Mouse (Mus musculus) left cerebral cortex, adult 2 months (tissue): ENCODE measurements at regions not wholly inside any gene's neighbourhood (a gene's known extent, or its start where the extent isn't known, plus 50 kb on each side); places are given as distances from the start of the nearest gene placed in this dataset.

Source experiments
- DNase-seq, 2 experiments: peaks; one replicate each; pipeline ENCODE4 v3.0.0; 2021 to 2022; ENCODE audit warnings: low spot score in 2 of 2, mixed read lengths in 1 of 2; ENCODE audit errors: extremely low spot score in 1 of 2
- H3K27ac ChIP-seq: fragments of 200-600 bp; 2 replicates; pipeline ENCODE4 v1.8.1; 2022
- H3K4me3 ChIP-seq: fragments of 200-600 bp; 2 replicates; pipeline ENCODE4 v1.8.1; 2022
- CTCF ChIP-seq: fragments of 200-600 bp; IDR thresholded peaks from 2 replicates; pipeline ENCODE4 v1.8.1; 2022; ENCODE audit warnings: antibody characterized with exemption, mild to moderate bottlenecking, moderate library complexity
- intact Hi-C: fragments of 180-260 bp; cut with DNase I; formaldehyde crosslinking; loops from one replicate; pipeline ENCODE4 v1.15.1; 2025

DNA sequence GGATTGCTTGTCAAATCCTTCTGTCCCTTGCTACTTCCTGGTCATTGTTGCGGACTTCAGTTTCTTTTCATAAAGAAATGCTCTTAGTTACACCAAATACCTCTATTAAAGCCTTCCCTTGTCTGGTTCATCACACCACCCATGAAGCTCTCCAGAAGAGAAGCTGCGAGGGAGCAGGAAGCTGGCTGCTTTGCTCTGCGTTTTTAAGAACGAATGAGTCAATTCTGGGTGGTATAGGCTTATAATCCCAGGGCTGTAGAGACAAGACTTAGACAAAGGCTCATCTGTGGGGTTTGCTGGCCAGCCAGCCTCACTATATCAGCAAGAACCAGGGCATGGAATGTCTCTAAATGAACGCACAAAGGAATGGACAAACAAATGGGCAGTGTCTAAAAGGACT is 124.4 kb downstream of the Maf start:
- no peak for TF ChIP-seq CTCF
- Histone ChIP-seq H3K4me3 (no peak overlapping the region), H3K27ac (no peak overlapping the region)
- intact Hi-C loops, result no loop called here
- DNase-seq, result no peak

DNA sequence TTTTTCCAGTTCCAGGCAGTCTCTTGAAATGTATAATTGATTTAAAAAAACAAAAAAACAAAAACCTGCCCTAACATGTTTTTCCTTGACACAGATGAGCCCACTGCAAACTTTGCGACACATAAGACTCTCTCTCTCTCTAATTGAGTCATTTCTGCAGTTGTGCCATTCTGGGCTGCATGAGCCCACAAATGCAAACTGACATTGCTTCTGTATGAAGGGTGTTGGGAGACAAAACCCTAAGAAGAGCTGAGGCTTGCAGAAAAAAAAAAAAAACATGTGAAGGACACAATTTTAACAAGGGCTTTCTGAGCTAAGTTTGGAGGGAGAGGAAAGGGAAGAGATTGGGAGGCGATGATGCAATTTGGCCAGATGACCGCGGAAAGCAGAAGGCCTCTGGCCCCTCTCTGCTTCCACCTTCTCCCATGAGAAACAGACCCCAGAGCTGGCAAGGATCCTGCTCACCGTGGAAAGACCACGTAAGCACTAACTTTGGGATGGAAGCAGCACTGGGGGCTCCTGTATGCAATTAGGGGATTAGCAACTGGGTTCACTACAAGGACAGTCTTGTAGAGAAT is 125.6 kb downstream of the Maf start:
- no peak for DNase-seq
- no peak overlapping the region for H3K4me3 ChIP-seq
- intact Hi-C loops, result no loop called here
- TF ChIP-seq CTCF, result no peak
- no peak overlapping the region for H3K27ac ChIP-seq

DNA sequence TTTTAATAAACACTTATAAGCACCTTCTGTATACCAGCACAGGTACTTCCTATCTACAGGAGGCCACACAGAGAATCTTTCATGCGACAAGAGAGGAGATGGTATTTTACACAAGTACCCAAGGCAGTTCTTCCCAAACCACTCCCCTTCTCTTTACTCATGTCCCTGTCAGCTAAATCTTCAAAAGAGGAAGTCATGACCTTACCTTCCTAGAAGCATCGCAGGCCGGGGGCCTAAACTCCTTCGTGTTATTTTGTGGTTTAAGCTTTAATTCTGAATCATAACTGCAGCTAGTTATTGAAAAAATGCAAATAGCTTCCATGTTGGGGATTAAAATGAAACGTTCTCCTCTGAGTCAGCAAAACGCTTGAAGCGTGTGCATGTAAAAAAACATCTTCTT is 139.2 kb downstream of the Maf start:
- Histone ChIP-seq H3K4me3 (no peak overlapping the region), H3K27ac (no peak overlapping the region)
- intact Hi-C loops, result no loop called here
- DNase-seq, result no peak
- TF ChIP-seq CTCF, result no peak

DNA sequence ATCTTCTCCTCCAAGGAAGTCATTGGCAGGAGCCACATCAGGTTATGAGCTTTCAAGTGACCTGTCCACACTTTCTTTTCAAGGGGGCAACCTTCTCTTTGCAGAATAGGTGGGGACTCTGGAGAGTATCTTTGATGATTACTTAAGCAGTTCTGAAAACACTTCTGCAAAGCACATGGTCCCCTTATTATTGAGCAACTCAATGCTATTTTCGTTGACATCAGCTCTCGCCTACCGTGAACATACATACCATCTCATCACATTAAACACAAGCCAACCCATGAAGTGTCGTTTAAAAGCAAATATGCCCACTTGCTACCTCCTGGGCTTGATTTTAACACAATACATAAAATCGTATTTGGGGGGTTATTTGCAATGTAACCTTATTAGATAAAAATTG is 141.8 kb downstream of the Maf start:
- TF ChIP-seq CTCF, result no peak
- H3K27ac ChIP-seq, result no peak overlapping the region
- intact Hi-C loops, result no loop called here
- H3K4me3 ChIP-seq, result no peak overlapping the region
- no peak for DNase-seq

DNA sequence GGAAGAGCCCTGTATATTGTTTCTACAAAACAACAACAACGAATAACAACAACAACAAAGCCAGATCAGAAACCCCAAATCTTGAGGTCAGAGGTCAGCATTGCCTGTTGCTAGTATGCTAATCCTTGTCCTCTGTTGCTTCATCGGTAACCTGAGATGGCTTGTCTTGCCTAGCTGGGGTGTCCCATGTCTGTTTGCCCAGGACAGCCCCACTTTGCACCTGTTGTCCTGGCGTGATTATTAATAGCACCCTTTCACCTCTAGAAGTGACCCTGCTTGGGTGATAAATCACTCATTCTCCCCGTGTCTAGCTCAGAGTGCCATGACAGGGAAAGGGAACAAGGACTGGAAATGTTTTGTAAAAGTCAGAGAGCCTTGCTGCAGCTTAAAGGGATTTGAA is 145.2 kb downstream of the Maf start:
- intact Hi-C loops, result no loop called here
- no peak for TF ChIP-seq CTCF
- Histone ChIP-seq H3K4me3 (no peak overlapping the region), H3K27ac (no peak overlapping the region)
- no peak for DNase-seq

DNA sequence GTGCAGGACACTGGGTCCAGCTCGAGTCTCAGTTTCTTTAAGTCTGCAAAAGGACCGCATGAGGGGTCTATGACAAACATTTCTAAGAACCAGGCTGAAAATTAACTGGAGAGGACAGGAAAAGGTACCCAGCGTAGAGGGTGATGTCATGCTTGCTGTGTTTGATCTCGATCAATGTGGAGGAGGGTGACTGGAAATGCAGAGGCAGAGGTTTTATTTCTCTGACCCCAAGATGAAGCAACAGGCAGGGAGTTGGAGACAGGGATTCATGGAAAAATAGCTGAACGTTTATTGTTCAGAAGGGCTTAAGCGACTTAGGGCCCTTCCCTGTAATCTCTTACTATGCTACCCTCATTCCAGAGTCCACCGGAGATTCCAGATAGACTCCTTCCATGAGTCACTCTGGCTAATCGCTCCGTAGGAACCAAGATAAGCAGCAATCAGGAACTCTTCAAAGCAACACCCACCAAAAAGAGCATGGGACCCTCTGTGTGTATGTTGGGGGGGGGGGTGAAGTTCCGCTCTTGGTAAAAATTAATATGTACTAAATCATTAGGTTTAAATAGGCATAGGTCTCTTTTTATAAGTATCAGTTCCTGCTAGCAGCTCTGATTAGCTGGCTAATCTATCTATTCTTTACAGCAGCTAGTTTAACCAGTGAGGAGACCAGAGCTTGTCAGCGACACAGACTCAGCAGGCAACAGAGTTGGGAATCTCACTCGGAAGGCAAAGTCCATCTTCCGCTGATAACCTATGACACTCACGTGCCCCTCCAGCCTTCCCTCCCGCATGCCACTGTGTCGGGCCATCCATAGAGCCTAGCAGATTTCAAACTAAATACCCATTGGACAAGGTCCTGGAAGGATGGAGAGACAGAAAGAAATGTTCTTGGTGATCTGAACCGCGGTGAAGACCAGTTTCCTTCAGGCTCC is 146.3 kb downstream of the Maf start:
- TF ChIP-seq CTCF, result no peak
- DNase-seq, result no peak
- Histone ChIP-seq H3K4me3 (no peak overlapping the region), H3K27ac (no peak overlapping the region)
- intact Hi-C loops, result no loop called here

DNA sequence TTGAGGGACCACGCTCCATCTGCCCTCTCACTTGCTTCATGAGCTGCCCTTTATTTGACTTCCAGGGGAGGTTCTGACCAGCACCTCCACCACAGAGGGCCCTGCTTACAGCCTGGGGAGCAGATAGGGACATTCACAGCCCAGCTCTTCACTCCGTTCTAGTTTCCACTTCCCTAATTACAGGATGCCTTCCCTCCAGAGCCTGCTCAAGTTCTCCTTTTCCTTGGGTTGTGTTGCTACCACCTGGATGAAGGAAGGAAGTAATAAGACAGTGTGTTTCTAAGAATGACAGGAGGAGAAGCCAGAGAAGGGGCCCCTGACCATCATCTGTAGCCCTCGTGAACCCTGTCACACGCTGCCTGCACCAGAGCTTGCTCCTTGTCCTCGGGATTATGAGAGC is 152.1 kb downstream of the Maf start:
- intact Hi-C loops, result no loop called here
- Histone ChIP-seq H3K27ac (no peak overlapping the region), H3K4me3 (no peak overlapping the region)
- no peak for TF ChIP-seq CTCF
- no peak for DNase-seq

DNA sequence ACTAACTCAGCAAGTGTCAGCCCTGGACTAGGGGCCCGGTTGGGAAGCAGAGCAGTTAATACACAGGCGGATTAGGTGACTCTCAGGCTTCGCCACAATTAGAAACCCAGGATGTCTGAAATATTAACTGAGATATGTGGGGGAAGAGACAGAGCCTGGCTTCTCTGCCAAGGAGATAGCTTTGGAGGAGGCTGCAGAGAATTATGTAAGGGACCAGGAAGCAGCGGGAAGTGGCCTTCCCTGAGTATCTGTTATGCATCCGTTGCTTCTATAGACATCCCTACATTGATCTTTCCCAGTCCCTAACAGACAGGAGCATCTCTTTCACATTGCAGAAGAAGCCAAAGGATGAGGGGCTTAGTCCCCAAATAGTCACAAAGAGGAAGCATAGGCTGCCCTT is 153.4 kb downstream of the Maf start:
- intact Hi-C loops, result no loop called here
- TF ChIP-seq CTCF, result no peak
- no peak overlapping the region for H3K27ac ChIP-seq
- DNase-seq, result no peak
- H3K4me3 ChIP-seq, result no peak overlapping the region

DNA sequence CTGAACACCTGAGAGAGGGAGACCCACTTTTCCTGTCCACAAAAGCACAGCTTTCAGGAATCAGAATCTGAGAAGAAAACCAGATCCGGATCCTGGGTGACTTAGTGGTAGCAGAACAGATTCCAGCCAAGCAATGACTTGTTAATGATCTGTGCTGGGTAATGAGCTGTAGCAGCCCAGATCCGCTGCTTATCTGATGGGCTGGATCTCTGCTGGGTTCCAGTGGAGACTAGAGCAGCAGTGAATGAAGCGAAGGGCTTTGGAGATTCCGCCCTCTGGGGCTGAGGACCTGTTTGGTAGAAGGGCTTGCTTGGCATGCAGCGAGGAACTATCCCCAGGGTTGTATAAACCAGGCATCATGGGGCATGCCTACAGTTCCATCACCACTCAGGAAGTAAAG is 156.3 kb downstream of the Maf start:
- intact Hi-C loops, result no loop called here
- no peak for TF ChIP-seq CTCF
- H3K4me3 ChIP-seq, result no peak overlapping the region
- H3K27ac ChIP-seq, result no peak overlapping the region
- DNase-seq, result no peak

DNA sequence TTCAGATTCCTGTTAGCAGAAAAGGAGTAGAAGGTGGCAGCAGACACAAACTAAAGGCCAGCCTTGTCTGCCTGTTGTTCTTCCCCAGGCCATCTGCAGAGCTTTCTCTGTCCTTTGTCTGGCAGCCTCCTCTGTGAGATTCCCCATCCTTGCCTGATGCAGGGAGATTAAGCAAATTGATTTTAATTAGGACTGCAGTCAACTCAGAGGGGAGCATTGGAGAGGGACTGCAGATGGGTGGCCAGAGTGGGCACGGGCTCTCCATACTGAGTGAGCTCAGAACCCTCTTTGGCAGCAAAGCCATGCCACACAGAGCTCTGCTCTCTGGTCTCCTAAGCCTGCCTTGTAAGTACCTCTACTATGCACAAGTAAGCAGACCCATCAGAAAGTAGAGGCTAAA is 158.5 kb downstream of the Maf start:
- DNase-seq, result no peak
- intact Hi-C loops, result no loop called here
- Histone ChIP-seq H3K27ac (no peak overlapping the region), H3K4me3 (no peak overlapping the region)
- TF ChIP-seq CTCF, result no peak

DNA sequence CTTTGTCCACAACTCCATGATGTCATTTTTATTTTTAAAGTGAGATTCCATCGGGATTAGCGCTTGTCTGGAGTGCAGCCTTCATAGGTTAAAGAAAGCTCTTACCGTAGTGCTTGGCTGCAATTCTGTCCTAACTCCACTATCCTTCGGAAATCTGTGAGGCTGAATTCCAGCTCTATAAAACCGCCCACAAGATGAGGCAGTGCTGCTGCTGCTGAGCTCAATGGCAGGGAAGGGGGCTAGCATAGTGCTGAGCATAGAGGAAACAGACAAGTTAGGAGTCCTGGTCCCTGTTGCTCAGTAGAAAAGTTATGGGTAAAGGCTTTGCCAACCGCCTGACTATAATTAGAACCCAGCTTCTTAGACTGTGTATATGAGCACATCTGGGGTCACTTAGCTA is 163.5 kb downstream of the Maf start:
- no peak for DNase-seq
- no peak for TF ChIP-seq CTCF
- Histone ChIP-seq H3K27ac (no peak overlapping the region), H3K4me3 (no peak overlapping the region)
- intact Hi-C loops, result no loop called here

DNA sequence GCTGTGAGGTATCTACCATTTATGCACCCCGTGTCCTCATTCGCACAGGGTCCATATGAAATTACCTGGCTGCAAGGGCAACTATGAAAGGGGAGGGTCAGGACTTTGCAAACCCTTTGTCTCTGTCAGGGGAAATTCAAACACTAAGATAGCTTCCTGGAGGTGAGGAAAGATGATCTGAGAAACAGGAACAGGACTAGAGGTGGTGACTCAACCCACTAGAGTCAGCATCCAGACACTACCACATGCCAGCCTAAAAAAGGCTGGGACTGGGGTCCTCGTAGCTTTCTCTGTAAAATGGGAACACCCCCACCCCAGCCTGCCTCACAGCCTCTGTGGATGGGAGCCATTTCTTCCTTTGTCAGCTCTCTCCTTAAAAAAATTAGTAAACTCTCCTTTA is 164.7 kb downstream of the Maf start:
- DNase-seq, result no peak
- TF ChIP-seq CTCF, result no peak
- intact Hi-C loops, result no loop called here
- H3K4me3 ChIP-seq, result no peak overlapping the region
- no peak overlapping the region for H3K27ac ChIP-seq

DNA sequence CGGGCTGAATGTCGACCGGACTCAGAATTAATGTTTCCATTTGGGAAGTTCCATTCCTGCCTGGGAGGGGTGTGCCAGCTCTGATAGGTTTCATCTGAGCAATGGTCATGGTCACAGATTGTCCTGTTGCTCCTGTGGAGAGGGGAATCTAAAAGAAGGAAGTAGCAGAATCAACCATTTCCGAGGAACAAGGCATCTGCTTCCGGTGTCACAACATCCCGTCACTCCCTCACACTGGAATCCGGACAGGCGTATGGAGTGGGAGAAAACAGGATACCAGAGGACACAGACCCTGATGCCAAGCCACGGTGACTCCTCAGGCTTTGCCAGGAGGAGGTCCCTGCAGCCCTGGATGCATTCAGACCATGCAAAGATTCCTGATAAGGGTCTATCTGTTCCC is 168.0 kb downstream of the Maf start:
- Histone ChIP-seq H3K4me3 (no peak overlapping the region), H3K27ac (no peak overlapping the region)
- intact Hi-C loops, result no loop called here
- TF ChIP-seq CTCF, result no peak
- no peak for DNase-seq
